Mouse (Mus musculus): ENCODE data around the gene Ssr2.

GRCm38 (mm10) chr3:88637134-88637533, 61.5 kb downstream of the Ssr2 start:
- no peak for TF ChIP-seq CTCF (IDR thresholded peaks at IDR 0.05; ENCODE audit: low read depth, low read length)
- no peak for TF ChIP-seq POLR2A (IDR thresholded peaks at IDR 0.05; ENCODE audit: extremely low read depth, insufficient read depth, low read length)

Data from liver, adult 2 months (tissue).